ENCODE assay signal across 31 mouse cellular contexts in the genomic region with DNA sequence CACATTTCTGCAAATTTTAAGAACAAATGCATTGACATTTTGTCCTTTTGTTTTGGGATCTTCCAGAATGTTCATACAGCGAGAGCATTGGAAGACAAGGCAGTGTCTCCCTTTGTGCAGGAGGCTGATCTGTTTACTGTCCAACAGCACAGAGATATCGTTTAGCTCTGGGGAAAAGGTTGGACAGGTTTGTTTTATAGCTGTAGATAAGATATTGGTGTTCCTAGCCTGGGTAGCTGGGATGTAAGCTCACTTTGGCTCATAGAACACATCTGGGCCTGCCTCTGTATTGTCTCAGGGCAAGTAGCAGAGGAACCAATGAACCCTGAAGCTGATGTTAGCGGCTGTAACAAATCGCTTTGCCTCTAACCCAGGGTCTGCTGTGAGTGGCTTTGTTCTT. TPM values are rescaled to one million over a fixed set of nuclear protein-coding genes. Genes with fewer than 3 reads are reported as not detected.
"Had no signal": no experiment of that assay in that cellular context is flagged by ENCODE, and none has a peak within 500 bp of the region (broad histone marks: within the 10 kb centered on the region; RNA-seq: fewer than 3 reads in every experiment).

No protein-coding gene starts in this region.

- ATAC-seq: liver, embryonic 12.5 days; liver, postnatal 0 days; lung, postnatal 0 days; midbrain, embryonic 15.5 days; midbrain, embryonic 16.5 days had no signal

- H3K9me3 ChIP-seq: limb, embryonic 10.5 days; limb, embryonic 12.5 days; limb, embryonic 13.5 days; limb, embryonic 15.5 days; liver, embryonic 12.5 days; liver, embryonic 13.5 days; liver, embryonic 15.5 days; lung, embryonic 15.5 days; megakaryocyte, embryonic 14.5 days; midbrain, embryonic 10.5 days; midbrain, embryonic 12.5 days; midbrain, embryonic 15.5 days; neural tube, embryonic 12.5 days had no signal

- H3K36me3 ChIP-seq: limb, embryonic 10.5 days; limb, embryonic 12.5 days; limb, embryonic 13.5 days; limb, embryonic 15.5 days; liver, embryonic 12.5 days; liver, embryonic 13.5 days; liver, embryonic 15.5 days; lung, embryonic 15.5 days; midbrain, embryonic 10.5 days; midbrain, embryonic 12.5 days; midbrain, embryonic 15.5 days; neural tube, embryonic 12.5 days had no signal

- DNase-seq: left cerebral cortex, postnatal 4 days; liver; liver, embryonic 13.5 days; liver, postnatal 0 days; lung, adult 18-20 months; lung, adult 2 months; lung, postnatal 14 days; lung, postnatal 36 days; lung, postnatal 4 days; midbrain, embryonic 14.5 days had no signal

- H3K4me2 ChIP-seq: limb, embryonic 12.5 days; limb, embryonic 13.5 days; limb, embryonic 15.5 days; liver, embryonic 11.5 days; liver, embryonic 12.5 days; liver, embryonic 13.5 days; liver, embryonic 15.5 days; lung, embryonic 14.5 days; lung, embryonic 15.5 days; midbrain, embryonic 12.5 days; midbrain, embryonic 15.5 days; neural tube, embryonic 12.5 days had no signal

- H3K27ac ChIP-seq: limb, embryonic 10.5 days; limb, embryonic 12.5 days; limb, embryonic 13.5 days; limb, embryonic 15.5 days; liver, embryonic 12.5 days; liver, embryonic 13.5 days; liver, embryonic 14.5 days; liver, embryonic 15.5 days; lung, embryonic 15.5 days; macrophage; midbrain, embryonic 10.5 days; midbrain, embryonic 12.5 days; midbrain, embryonic 15.5 days; neural tube, embryonic 12.5 days had no signal

- H3K27me3 ChIP-seq: limb, embryonic 15.5 days; liver, embryonic 13.5 days; liver, embryonic 15.5 days; lung, embryonic 15.5 days; midbrain, embryonic 12.5 days; midbrain, embryonic 15.5 days; neural tube, embryonic 12.5 days had no signal

- H3K4me1 ChIP-seq: limb, embryonic 10.5 days; limb, embryonic 12.5 days; limb, embryonic 13.5 days; limb, embryonic 15.5 days; lung, embryonic 15.5 days; megakaryocyte, embryonic 14.5 days; midbrain, embryonic 10.5 days; midbrain, embryonic 12.5 days; midbrain, embryonic 15.5 days; neural tube, embryonic 12.5 days had no signal

- H3K4me3 ChIP-seq: limb, embryonic 10.5 days; limb, embryonic 12.5 days; limb, embryonic 13.5 days; limb, embryonic 15.5 days; liver, embryonic 12.5 days; liver, embryonic 13.5 days; liver, embryonic 15.5 days; lung, embryonic 15.5 days; megakaryocyte, embryonic 14.5 days; midbrain, embryonic 10.5 days; midbrain, embryonic 12.5 days; midbrain, embryonic 15.5 days; myocyte; neural tube, embryonic 12.5 days had no signal

- H3K9ac ChIP-seq: limb, embryonic 12.5 days; limb, embryonic 13.5 days; limb, embryonic 15.5 days; liver, embryonic 12.5 days; liver, embryonic 13.5 days; liver, embryonic 14.5 days; liver, embryonic 15.5 days; liver, postnatal 0 days; lung, embryonic 14.5 days; lung, embryonic 15.5 days; midbrain, embryonic 12.5 days; midbrain, embryonic 15.5 days; neural tube, embryonic 12.5 days had no signal

RNA-seq across cellular contexts. Expression of a gene that starts 11.9 kb away (rescaled TPM):
- polyA plus RNA-seq: limb, embryonic 10.5 days; limb, embryonic 11.5 days; limb, embryonic 12.5 days; limb, embryonic 13.5 days; limb, embryonic 15.5 days; macrophage; midbrain, embryonic 15.5 days; midbrain, embryonic 16.5 days; midbrain, postnatal 0 days had no signal
